Mouse (Mus musculus): ENCODE data around the gene Cadps2. TPM values are rescaled to one million over a fixed set of nuclear protein-coding genes. Genes with fewer than 3 reads are reported as not detected.

The Cadps2 gene
- polyA plus RNA-seq, 1 experiment from 2014 or later: 0.23 TPM

DNA sequence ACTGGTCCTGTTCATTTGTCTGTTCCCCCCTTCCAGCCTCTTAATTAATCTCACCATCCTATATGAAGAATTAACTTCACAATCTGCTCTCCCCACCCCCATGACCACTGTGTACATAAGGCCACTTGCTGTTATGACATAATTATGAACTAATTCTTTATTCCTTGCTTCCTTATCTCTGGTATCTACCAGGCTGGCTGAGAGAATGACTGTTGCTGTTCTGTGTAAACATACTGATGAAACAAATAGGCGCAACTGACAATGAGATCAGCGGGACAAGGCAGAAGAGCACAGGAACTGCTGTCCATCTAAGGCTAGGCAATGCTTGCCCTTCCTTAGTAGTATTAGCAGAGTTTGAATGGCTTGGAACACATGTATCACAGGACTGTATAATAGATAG is 445.1 kb downstream of the Cadps2 start:
- Histone ChIP-seq H3K27ac (ENCODE audit: low read depth, low read length) (no peak overlapping the region), H3K4me3 (ENCODE audit: low read depth, low read length) (no peak overlapping the region), H3K4me2 (no peak overlapping the region), H3K36me3 (ENCODE audit: control insufficient read depth, insufficient read depth, low read length) (no peaks in the 10 kb centered on the region), H3K9me3 (ENCODE audit: control insufficient read depth, low read length) (no peaks in the 10 kb centered on the region), H3K27me3 (replicated peaks; ENCODE audit: control insufficient read depth, insufficient read depth, low read length) (no peaks in the 10 kb centered on the region), H3K4me1 (replicated peaks; ENCODE audit: control insufficient read depth, insufficient read depth, low read length) (no peaks in the 10 kb centered on the region), H3K9ac (ENCODE audit: low read depth, low read length) (no peak overlapping the region)
- WGBS: 83% methylated on average over 2 of the region's 2 CpGs
- ATAC-seq (replicated peaks; ENCODE audit: low FRiP score) (no peak), DNase-seq (ENCODE audit: low spot score) (no peak)

DNA sequence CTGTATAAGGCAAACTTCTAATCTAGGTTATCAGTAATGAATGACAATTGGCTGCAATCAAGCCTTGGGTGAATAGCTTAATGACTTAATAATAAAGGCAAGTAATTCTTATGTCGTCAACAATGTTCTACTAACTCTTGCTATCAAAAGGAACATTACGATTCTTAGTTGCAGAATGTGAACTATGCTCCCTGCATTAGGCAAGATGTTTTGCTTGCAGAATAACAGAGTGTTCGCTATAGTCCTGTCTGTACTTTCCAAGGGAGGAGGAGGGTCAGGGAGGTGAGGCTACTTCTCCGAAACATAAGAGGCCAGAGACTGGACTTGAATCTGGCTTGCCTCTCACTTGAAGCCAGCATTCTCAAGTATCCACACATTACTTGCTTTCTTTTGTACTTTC is 446.5 kb downstream of the Cadps2 start:
- Histone ChIP-seq H3K36me3 (ENCODE audit: control insufficient read depth, insufficient read depth, low read length) (no peaks in the 10 kb centered on the region), H3K9me3 (ENCODE audit: control insufficient read depth, low read length) (no peaks in the 10 kb centered on the region), H3K4me2 (no peak overlapping the region), H3K9ac (ENCODE audit: low read depth, low read length) (no peak overlapping the region), H3K27ac (ENCODE audit: low read depth, low read length) (no peak overlapping the region), H3K4me1 (replicated peaks; ENCODE audit: control insufficient read depth, insufficient read depth, low read length) (no peaks in the 10 kb centered on the region), H3K27me3 (replicated peaks; ENCODE audit: control insufficient read depth, insufficient read depth, low read length) (no peaks in the 10 kb centered on the region), H3K4me3 (ENCODE audit: low read depth, low read length) (no peak overlapping the region)
- WGBS: 83% methylated on average over 4 of the region's 4 CpGs
- ATAC-seq (replicated peaks; ENCODE audit: low FRiP score): no peak
- DNase-seq (ENCODE audit: low spot score): no peak

DNA sequence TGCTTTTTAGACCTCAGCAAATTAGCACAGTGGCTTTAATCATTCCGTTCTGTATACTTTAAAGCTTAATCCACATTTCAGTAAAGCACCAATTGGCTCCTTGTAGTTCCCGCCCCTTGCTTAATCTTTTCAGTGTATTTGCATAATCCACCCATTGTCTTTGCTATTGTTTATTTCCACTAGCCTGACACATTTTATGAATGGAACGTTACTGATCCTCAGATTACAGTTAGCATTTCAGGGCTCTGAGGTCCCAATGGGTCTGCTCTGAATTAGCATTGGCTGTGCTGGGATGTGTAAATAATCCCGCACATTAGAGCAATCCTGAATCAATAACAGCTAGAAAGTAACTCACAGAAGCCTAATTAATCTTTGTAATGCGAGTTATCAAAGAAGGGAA is 452.5 kb downstream of the Cadps2 start:
- Histone ChIP-seq H3K27ac (ENCODE audit: low read depth, low read length) (no peak overlapping the region), H3K36me3 (ENCODE audit: control insufficient read depth, insufficient read depth, low read length) (no peaks in the 10 kb centered on the region), H3K4me3 (ENCODE audit: low read depth, low read length) (no peak overlapping the region), H3K4me1 (replicated peaks; ENCODE audit: control insufficient read depth, insufficient read depth, low read length) (no peaks in the 10 kb centered on the region), H3K4me2 (no peak overlapping the region), H3K27me3 (replicated peaks; ENCODE audit: control insufficient read depth, insufficient read depth, low read length) (no peaks in the 10 kb centered on the region), H3K9me3 (ENCODE audit: control insufficient read depth, low read length) (no peaks in the 10 kb centered on the region), H3K9ac (ENCODE audit: low read depth, low read length) (no peak overlapping the region)
- ATAC-seq (replicated peaks; ENCODE audit: low FRiP score) (no peak), DNase-seq (ENCODE audit: low spot score) (no peak)
- WGBS: 35% methylated on average over 5 of the region's 5 CpGs

DNA sequence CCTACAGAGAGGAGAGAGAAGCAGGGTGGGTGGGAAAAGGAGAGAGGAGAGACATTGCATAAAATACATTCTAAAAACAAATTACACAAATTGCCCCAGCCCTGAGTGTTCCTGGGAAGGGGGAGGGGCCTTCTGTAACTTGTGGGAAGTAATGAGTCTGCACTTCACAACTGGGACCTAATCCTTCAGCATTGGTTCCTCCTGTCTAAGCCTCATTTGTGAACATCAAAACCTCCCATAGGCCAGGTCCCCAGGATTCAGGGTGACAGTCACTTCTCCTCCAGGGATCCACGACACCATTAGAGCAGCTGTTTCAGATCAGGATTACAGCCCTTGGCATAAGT is 456.2 kb downstream of the Cadps2 start:
- Histone ChIP-seq H3K9me3 (ENCODE audit: control insufficient read depth, low read length) (no peaks in the 10 kb centered on the region), H3K27me3 (replicated peaks; ENCODE audit: control insufficient read depth, insufficient read depth, low read length) (no peaks in the 10 kb centered on the region), H3K4me2 (no peak overlapping the region), H3K4me3 (ENCODE audit: low read depth, low read length) (no peak overlapping the region), H3K36me3 (ENCODE audit: control insufficient read depth, insufficient read depth, low read length) (no peaks in the 10 kb centered on the region), H3K4me1 (replicated peaks; ENCODE audit: control insufficient read depth, insufficient read depth, low read length) (no peaks in the 10 kb centered on the region), H3K9ac (ENCODE audit: low read depth, low read length) (no peak overlapping the region), H3K27ac (ENCODE audit: low read depth, low read length) (no peak overlapping the region)
- DNase-seq (ENCODE audit: low spot score) (no peak), ATAC-seq (replicated peaks; ENCODE audit: low FRiP score) (no peak)
- 18% methylated on average over 1 of the region's 1 CpGs for WGBS

DNA sequence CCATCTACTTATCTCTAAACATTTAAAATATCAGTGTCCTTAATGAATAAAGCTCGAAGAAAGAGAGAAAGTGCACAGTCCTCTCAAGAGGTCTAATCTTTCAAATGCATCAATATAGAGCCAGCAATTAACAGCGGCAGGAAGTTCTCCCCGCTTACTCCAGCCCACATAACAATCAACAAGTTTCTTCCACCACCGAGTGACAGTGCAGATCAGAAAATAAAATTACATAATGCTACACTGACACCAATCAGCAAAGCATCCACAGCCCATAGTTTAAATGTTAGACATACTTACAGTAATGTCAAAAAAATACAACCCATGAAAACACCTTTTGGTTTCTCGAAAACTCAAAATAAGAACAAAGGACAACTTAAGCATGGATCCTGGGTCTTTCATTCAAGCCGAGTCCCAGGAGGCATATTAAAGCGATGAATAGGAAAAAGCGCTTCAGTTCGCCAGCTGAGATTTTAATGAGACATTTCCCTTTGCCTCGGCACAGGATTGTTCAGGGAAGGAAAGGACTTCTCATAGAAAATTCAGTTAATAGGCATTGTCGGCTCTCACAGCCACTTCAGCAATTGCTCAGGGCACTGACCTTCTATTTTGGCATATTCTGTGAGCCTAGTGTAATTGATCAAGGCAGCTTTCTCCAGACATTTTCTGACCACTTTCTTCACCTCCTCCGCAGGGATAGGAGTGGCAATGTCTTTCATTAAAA is 456.8 kb downstream of the Cadps2 start:
- ATAC-seq (replicated peaks; ENCODE audit: low FRiP score): no peak

DNA sequence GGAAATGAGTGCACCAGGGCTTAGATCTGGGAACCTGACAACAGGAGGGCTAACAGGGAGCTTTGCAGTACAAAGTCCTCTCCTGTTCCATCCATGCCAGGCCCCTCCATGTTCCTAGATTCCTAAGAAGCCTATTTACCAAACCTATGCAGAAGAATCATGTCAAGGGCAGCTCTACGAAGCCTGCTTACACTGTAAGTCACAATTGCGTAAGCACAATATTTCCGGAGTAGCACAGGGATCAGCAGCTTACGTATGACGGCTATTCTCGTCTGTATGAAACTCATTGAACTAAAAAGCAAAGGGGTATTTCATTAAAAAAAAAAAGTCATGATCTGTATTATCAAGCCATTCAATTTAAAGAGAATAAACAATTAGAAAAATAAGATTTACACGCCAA is 462.9 kb downstream of the Cadps2 start:
- H3K9me3 ChIP-seq (ENCODE audit: control insufficient read depth, low read length): no peaks in the 10 kb centered on the region
- H3K27ac ChIP-seq (ENCODE audit: low read depth, low read length): no peak overlapping the region
- DNase-seq (ENCODE audit: low spot score) (no peak), ATAC-seq (replicated peaks; ENCODE audit: low FRiP score) (no peak)
- no peak overlapping the region for H3K4me3 ChIP-seq (ENCODE audit: low read depth, low read length)
- H3K27me3 ChIP-seq (replicated peaks; ENCODE audit: control insufficient read depth, insufficient read depth, low read length): no peaks in the 10 kb centered on the region
- H3K9ac ChIP-seq (ENCODE audit: low read depth, low read length): no peak overlapping the region
- no peaks in the 10 kb centered on the region for H3K4me1 ChIP-seq (replicated peaks; ENCODE audit: control insufficient read depth, insufficient read depth, low read length)
- H3K4me2 ChIP-seq: no peak overlapping the region
- no peaks in the 10 kb centered on the region for H3K36me3 ChIP-seq (ENCODE audit: control insufficient read depth, insufficient read depth, low read length)
- 87% methylated on average over 7 of the region's 7 CpGs for WGBS

More for the DNA sequence above, 456.8 kb downstream of the Cadps2 start:
- H3K4me2 ChIP-seq: no peak overlapping the region
- H3K9me3 ChIP-seq (ENCODE audit: control insufficient read depth, low read length): no peaks in the 10 kb centered on the region
- no peak overlapping the region for H3K9ac ChIP-seq (ENCODE audit: low read depth, low read length)
- 61% methylated on average over 12 of the region's 12 CpGs for WGBS
- H3K27ac ChIP-seq (ENCODE audit: low read depth, low read length): no peak overlapping the region
- H3K4me3 ChIP-seq (ENCODE audit: low read depth, low read length): no peak overlapping the region
- no peak for DNase-seq (ENCODE audit: low spot score)
- no peaks in the 10 kb centered on the region for H3K36me3 ChIP-seq (ENCODE audit: control insufficient read depth, insufficient read depth, low read length)
- H3K27me3 ChIP-seq (replicated peaks; ENCODE audit: control insufficient read depth, insufficient read depth, low read length): no peaks in the 10 kb centered on the region
- no peaks in the 10 kb centered on the region for H3K4me1 ChIP-seq (replicated peaks; ENCODE audit: control insufficient read depth, insufficient read depth, low read length)

DNA sequence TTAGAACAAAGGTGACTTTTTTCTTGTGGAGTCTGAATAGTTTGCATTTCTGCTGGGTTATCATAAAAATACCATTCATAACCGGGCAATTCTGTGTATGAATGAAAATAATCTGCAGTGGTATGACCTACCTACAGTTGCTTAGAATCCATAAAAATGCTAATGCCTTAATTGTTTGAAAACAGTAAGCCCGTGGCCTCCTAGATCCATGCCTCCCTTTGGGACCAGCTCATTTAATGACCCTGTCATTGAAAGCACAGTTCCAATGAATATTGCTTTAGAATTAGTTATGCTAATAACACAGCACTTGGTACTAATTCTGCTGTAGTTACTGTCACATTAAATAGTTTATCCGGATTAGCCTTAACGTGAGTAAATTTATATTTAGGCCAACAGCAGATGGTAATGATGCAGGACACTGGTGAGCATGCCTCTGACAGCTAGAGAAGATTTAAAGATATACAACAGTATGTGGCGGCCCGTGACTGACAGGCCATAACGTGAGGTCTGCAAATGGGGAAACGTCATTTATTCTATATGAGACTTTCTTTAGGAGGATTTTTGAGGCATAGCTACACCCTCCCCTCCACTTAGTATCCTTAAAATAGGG is 477.3 kb downstream of the Cadps2 start:
- Histone ChIP-seq H3K4me3 (ENCODE audit: low read depth, low read length) (no peak overlapping the region), H3K9me3 (ENCODE audit: control insufficient read depth, low read length) (no peaks in the 10 kb centered on the region), H3K27me3 (replicated peaks; ENCODE audit: control insufficient read depth, insufficient read depth, low read length) (no peaks in the 10 kb centered on the region), H3K9ac (ENCODE audit: low read depth, low read length) (no peak overlapping the region), H3K4me2 (no peak overlapping the region), H3K27ac (ENCODE audit: low read depth, low read length) (no peak overlapping the region), H3K36me3 (ENCODE audit: control insufficient read depth, insufficient read depth, low read length) (no peaks in the 10 kb centered on the region), H3K4me1 (replicated peaks; ENCODE audit: control insufficient read depth, insufficient read depth, low read length) (no peaks in the 10 kb centered on the region)
- ATAC-seq (replicated peaks; ENCODE audit: low FRiP score) (no peak), DNase-seq (ENCODE audit: low spot score) (no peak)
- 81% methylated on average over 8 of the region's 8 CpGs for WGBS

DNA sequence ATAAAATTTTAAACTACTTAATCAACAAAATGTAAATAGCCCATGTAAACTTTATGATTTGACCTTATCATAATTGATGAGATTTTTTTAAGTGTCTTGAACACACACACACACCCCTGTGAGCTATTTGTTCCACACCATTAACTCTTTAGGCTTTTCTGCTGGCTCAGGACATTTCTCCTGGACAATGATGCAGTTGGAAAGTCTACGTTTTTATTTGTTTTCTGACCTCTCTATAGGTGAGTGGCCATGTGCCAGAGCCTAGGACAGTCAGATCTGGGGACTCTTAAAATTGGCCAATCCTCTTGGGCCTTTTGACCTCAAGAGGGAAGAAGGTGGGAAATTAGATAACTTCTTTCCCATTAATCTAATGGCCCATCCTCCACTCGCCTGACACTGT is 478.6 kb downstream of the Cadps2 start:
- no peaks in the 10 kb centered on the region for H3K9me3 ChIP-seq (ENCODE audit: control insufficient read depth, low read length)
- no peaks in the 10 kb centered on the region for H3K27me3 ChIP-seq (replicated peaks; ENCODE audit: control insufficient read depth, insufficient read depth, low read length)
- DNase-seq (ENCODE audit: low spot score): no peak
- no peak overlapping the region for H3K27ac ChIP-seq (ENCODE audit: low read depth, low read length)
- H3K4me1 ChIP-seq (replicated peaks; ENCODE audit: control insufficient read depth, insufficient read depth, low read length): no peaks in the 10 kb centered on the region
- H3K9ac ChIP-seq (ENCODE audit: low read depth, low read length): no peak overlapping the region
- no peak overlapping the region for H3K4me3 ChIP-seq (ENCODE audit: low read depth, low read length)
- no peaks in the 10 kb centered on the region for H3K36me3 ChIP-seq (ENCODE audit: control insufficient read depth, insufficient read depth, low read length)
- WGBS: 71% methylated on average over 2 of the region's 2 CpGs
- H3K4me2 ChIP-seq: no peak overlapping the region
- ATAC-seq (replicated peaks; ENCODE audit: low FRiP score): no peak

DNA sequence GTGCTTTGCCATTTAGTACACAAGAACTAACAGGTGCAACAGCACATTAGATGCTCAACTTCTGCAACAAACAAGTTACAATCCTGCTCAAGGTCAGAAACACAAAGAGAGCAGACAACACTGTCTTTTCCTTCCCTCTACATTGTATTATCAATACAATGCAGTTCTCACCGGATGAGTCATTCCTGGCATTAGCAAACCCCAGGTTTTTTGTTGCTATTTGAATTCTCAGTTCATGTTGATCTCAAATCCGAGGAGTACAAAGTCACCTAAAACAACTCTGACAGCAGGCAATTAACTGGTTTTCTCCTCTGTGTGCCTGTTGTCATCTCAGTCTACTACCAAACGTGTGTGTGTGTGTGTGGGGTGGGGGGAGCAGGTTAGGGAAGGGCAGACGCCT is 483.1 kb downstream of the Cadps2 start:
- Histone ChIP-seq H3K4me3 (ENCODE audit: low read depth, low read length) (no peak overlapping the region), H3K4me2 (no peak overlapping the region), H3K9me3 (ENCODE audit: control insufficient read depth, low read length) (no peaks in the 10 kb centered on the region), H3K4me1 (replicated peaks; ENCODE audit: control insufficient read depth, insufficient read depth, low read length) (no peaks in the 10 kb centered on the region), H3K27me3 (replicated peaks; ENCODE audit: control insufficient read depth, insufficient read depth, low read length) (no peaks in the 10 kb centered on the region), H3K9ac (ENCODE audit: low read depth, low read length) (no peak overlapping the region), H3K27ac (ENCODE audit: low read depth, low read length) (no peak overlapping the region), H3K36me3 (ENCODE audit: control insufficient read depth, insufficient read depth, low read length) (no peaks in the 10 kb centered on the region)
- WGBS: 51% methylated on average over 4 of the region's 4 CpGs
- DNase-seq (ENCODE audit: low spot score): no peak
- no peak for ATAC-seq (replicated peaks; ENCODE audit: low FRiP score)
